Mouse (Mus musculus) retina, postnatal 1 day (tissue): ENCODE data around the gene Rpa3.
A peak's percentile ranks its signal among the peaks of the same experiment; 100 is the strongest.

Source experiments
- DNase-seq: peaks from one replicate; pipeline ENCODE4 v3.0.0-alpha.2; 2012

Rpa3 gene

DNA sequence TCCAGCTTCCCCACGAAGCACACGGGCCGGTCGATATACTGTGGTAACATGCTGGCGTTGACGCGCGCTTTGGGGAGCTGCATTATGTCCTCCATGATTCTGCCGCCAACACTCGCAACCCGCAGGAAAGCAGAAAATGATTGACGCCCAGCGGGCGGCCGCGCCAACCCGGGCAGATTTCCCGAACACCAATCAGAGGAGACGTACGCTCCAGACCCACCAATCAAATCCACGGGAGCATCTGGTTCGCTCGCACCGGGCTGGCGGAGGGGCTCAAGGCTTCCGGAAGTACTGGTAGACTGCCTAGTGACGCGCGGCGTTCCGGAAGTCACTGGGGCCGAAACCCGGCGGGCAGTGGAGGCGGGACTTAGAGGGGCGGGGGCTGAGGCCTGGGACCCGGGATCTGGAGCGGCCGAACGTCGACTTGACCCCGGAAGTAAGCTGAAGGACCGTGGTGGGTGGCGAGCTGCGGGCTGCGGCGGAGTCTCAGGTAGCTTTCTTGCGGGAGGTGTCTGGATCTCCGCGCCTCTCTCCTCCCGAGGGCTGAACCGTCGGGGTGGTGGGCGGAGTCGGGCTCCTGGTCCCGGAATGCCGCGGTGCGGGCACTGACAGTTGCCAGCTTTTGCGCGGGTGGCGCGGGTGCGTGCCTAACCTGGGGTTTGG, at the start of gene Rpa3, which contains the start of the genes Umad1 and Gm45062:
Rpa3 (minus strand) TSS at position 170 of the 663 bp plus-strand sequence.
Umad1 (plus strand) TSS at position 285 of the 663 bp plus-strand sequence.
Gm45062 (plus strand) TSS at position 447 of the 663 bp plus-strand sequence.
- DNase-seq, result peak; percentile 99

DNA sequence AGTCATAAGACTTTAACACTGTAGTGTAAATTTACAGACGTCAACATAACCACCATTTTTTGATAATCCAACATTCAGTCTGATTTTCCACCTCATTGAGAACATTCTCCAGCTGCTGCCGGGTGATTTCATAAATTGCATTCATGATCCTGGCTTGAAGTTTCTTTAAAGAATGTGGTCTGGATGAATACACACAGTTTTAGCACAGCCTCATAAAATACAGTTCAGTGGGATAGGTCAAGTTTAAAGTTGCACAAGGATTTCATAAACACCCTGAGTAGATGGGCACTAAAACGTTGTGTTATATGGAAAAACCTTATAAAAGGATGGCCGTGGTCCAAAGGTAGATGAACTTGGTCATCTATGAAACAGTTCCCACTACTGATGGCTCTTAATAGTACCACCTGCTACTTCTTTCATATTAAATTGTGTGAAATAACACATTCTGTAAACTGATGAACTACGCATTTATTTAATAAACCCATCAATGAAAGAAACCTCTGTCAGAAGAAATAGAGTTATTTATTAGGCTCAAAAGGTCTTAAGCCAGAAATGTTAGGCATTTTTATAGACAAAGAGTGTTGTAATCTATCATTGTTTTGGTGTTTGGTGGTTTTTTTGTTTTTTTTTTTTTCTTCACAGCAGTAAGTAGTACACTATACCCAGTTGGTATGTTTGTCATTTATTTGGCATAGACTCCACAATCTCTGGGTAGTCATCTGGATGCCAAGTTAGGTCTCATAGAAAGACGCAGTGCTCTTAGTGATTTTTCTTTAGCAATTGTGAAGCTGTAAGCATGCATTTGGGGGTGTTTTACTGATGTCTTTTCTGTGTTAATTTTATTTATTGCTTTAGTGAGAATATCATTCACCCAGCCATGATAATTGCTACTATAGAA, 49.2 kb upstream of the Rpa3 start:
- no peak for DNase-seq

DNA sequence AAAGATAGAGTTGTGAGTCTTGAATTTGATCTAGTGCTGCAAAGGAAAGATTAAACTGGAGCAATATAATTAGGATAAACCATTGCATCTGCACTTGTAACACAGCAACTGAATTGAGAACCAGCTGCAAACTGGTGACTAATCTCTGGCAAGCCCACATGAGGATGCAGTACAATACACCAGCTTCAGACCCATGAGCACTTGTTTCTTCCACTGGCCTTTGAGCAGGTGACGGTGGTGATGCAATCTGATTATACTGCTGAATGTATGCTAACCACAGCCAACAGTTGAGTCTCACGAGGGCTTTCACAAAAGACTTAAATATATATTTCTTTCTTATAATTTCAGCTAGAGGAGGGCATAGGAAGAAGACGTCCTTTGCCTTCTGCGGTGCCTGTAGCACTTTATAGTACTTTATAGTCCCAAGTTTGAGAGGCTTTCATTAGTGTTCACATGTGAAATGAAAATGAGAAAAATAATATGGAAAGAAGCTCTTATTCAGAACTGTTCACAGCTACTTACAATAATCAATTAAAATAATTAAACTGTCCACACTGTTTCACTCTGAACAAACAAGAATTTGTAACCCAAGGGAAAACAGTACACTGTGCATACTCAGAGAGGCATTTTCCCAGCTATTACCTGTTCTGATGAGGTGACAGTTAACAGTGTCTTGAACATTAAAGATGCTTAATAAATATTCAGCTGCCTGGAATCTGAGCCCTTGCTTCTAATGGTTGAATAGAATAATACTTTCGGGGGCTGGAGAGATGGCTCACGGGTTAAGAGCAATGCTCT, 40.3 kb upstream of the Rpa3 start:
- DNase-seq, result no peak

DNA sequence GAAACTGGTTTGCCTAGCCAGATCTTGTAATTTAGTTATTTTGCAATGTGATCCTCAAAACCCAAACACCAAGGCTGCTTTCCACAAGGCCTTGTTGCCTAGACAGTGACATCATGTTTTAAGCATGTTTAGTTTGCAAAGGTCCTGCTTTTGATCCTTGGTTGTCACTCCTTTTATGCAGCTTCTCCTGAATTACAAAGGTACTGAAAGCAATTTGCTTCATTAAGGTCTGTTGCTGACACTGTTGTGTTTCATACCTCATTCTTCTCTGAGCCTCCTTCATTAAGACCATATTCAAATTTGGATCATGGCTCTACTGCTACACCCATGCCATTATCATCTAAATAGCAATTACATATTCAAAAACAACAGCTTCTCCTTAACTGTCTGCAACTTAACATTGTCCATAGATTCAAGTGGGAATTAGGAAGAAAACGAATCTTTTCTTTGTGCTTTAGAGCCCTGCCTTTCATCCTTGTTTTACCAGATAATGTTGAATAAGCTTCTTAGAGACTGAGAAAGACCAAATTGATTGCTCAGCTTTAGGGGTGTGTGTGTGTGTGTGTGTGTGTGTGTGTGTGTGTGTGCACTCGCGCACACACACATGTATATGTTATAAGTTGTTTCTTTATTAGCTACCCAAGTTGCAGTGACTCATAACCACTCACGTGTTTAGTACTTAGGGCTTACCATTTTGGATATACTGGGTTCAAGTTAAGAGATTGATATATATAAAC, 35.2 kb upstream of the Rpa3 start:
- DNase-seq, result no peak

DNA sequence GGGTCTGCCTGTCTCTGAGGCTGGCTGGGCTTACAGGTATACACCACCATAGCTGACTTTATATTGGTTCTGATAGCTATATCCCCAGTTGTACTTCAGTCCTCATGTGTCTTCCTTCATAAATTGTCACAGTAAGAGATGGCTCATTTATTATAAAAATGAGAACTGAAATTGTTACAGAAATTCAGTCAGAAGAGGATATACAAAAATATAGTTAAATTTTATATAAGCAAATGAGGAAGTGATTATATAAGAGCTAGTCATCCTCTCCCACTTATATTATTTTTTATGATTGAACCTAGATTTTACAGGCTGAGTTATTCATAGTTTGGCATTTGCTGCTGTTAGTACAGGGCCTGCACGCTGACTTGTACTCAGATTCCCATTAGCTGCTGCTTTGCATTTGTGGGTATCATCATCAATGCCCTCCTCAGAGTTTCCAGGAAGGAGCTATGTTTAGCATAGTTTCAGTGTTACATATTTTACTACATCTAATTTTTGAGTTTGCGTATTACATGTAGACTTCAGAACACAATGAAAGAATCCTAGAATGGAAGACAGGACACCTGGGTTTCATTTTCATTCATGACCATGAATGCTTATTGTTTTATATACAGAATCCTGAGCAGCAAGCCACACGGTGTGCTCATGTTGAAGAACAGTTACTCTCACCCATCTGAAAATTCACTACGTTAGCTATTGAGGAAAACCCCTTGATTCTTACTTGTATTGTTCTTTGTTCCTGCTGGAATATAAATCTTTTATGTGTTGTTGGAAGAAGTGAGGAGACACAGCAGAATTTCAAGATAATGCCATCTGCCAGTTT, 30.0 kb upstream of the Rpa3 start:
- no peak for DNase-seq

DNA sequence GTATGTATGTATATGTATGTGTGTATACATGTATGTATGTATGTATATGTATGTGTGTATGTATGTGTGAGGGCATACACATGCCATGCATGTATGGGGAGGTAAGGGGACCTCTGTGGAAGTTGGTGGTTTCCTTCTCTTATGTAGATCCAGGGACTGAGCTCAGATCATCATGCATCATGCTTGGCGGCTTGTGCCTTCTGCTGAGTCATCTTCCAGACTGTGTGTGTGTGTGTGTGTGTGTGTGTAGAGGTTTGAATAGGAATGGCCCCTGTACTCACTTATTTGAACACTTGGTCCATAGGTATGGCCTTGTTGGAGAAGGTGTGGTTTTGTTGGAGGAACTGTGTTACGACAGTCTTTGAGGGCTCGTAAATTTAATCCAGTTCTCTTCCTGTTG, 27.2 kb upstream of the Rpa3 start:
- no peak for DNase-seq

DNA sequence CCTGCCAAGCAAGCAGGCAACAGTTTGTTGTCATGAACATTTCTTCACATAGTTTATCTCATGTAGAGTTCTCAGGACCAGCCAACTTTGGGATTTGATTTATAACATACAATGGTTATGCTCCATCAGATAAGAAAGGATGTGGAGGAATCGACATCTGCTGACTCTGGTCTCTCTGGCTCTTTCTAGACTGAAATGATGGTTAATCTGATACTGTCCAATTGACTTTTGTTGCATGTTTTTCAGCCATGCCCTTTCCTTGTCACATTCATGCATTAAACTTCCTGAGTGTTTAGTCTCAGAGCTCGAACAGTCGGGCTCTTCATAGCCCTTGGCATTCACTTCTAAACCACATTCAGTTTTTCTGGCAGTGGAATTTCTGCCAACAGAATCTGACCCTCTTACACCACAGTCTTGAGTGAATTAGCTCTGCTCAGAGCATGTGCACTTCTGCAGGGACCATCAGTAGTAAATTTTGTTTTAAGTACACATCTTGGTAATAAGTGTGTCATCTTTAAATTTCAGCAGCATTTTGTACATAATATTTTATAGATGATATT, 26.5 kb upstream of the Rpa3 start:
- no peak for DNase-seq

- DNase-seq, result no peak
Observed at GRCm38 (mm10) chr6:8283255-8283654, 24.3 kb upstream of the Rpa3 start.

GRCm38 (mm10) chr6:8278426-8279002, 19.5 kb upstream of the Rpa3 start:
- peak; percentile 40 for DNase-seq

DNA sequence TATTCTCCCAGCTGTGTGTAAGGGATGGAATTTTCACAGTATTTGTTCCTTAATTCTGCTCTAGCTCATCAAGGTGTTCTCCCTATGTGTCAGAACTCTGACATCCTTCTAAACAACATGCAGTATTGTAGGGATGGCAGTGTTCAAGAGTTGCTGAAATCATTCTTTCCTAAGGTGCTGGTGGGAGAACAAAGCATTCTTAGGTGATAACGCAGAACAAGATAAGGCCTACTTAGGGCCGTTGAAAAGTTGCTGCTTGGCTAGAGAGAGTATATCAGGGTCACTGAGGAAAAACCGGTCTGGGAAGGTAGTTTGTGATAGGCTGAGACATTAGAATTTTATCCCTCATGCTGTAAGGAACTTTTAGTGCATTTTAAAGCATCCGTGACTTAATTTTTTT, 17.5 kb upstream of the Rpa3 start:
- no peak for DNase-seq

GRCm38 (mm10) chr6:8275098-8275497, 16.1 kb upstream of the Rpa3 start:
- peak; percentile 74 for DNase-seq

DNA sequence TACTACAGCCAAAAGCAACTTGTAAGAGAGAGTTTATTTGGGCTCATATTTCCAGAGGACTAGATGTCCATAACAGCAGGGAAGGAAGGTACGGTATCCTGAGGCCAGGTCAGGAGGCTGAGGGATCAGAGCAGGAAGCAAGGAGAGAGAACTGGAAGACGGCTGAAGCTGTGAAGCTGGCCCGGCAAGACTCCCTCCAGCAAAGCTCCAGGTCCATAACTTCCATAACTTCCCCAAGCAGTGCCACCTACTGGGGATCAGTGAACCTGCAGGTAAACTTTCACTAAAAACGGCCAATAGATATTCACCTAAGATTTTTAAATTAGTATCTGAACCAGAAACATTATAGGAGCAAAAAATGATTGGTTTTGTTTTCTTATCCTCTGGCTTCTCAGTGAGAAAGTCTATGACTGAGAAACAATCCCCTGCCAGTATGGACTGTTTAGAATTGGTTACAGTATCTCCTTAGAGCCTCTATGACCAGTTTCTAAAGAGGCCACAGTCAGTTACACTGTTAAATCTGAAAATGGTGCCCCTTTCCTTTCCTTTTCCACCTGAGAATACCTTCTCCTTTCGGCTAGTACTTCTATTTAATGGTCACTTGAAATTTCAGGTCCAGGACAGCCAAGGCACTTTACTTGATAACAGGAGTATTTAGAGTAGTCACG, 15.5 kb upstream of the Rpa3 start:
- peak; percentile 72 for DNase-seq

- DNase-seq, result no peak
Observed at GRCm38 (mm10) chr6:8271047-8271446, 12.1 kb upstream of the Rpa3 start.

DNA sequence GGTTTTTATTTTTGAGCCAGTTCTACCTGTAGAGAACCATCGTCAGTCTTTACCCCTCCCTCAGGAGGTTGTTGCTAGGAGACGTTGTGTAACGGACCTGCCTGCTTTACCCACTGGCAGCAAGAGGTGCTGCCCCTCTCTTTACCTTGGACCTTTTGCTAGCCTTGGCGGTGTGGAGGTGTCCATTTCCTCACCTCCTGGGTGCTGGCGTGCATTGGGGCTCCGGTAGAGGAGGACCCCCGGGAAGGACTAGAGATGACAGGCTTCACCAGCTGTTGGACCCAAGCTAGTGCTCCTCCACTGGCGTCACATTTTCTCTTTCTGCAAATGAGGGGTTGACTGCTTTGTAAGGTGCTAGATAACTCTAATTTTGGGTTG, 683 bp upstream of the Rpa3 start:
- DNase-seq, result no peak

DNA sequence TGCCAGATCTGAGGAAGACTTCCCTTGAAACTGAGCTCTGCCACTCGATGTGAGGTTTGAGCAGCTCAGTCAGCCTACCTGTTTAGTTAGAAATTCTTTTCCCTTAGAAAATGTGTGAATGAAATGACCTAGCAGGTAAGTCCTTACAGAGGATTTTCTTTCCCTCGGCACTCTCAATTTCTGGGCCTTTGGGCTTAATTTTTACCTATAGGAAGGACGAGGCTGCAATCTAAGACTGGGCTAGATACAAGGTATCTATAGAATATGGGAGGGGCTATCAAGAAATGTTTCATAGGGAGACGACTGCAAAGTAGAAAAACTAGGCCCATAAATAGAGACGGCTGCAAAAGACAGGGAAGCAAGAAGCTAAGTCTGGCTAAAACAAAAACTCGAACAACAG, 657 bp downstream of the Rpa3 start:
- DNase-seq, result no peak

DNA sequence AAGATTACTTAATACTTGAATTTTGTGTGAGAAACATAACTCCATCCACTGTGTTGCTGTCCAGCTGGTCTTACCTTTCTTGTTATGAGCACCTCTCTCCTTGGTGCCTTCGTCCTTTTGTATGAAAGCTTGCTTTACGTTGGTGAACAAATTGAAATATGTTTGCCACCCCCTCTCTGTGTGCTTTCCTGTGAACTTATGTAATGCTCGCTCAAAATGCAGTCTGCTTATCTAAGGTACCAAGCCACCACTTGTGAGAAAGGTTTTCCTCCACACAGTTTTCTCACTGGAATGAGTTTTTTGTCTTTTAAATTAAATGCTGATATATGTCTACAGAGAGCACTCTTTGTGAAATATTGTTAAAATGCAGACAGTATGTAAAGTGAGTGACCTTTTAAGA, 30.4 kb downstream of the Rpa3 start:
- no peak for DNase-seq

GRCm38 (mm10) chr6:8227035-8227434, 31.9 kb downstream of the Rpa3 start:
- DNase-seq, result no peak

DNA sequence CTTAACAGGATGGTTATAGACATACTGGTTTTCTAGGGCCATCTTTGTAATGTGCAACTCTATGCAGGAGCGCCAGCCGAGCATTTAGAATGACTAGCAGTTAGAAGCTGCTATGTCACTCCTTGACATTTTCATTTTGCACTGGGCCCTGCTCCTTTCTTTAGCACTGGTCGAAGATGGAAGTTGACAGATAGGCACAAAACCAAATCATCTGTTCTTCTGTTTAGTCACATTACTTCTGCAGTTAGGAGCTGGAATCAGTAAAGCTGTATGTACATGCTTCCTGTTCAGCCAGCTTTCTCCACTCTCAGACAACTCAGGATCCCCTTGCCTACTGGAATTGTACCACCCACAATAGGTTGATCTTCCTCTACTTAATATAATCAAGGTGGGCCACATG, 48.3 kb downstream of the Rpa3 start:
- peak; percentile 4 for DNase-seq

DNA sequence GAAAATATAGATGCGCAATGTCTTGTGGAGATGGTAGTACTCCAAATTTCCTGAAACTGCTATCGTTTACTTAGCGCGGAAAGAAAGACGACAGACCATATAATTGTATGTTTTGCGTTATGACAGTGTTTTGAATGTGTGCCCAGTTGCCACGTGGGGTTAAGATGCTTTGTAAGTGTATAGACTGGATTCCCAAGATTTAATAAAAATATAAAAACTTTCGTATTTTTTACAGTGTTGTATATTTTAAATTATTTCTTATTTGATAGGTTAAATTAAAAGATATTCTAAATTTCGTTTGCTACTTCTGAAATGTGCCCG, 49.1 kb downstream of the Rpa3 start:
- DNase-seq, result no peak

GRCm38 (mm10) chr6:8209047-8209865, 49.7 kb downstream of the Rpa3 start, which contains the start of gene Mios:
Gene Mios (plus strand): TSS chr6:8209222.
- peak; percentile 96 for DNase-seq
